Mouse (Mus musculus) cerebellum, postnatal 25 days (tissue): ENCODE measurements around the gene Unc119b.
"Not testable (repeated sequence)": the region's sequence is repeated elsewhere in the genome, so short reads cannot be mapped to it uniquely, and the experiment has no call there.

ENCODE experiments used
- DNase-seq, 2 experiments: peaks; one replicate each; pipeline ENCODE4 v3.0.0; 2021; ENCODE audit warnings: mixed read lengths in 2 of 2

Unc119b gene

GRCm38 (mm10) chr5:115129328-115129727, 5.4 kb downstream of the Unc119b start:
- DNase-seq = no peak

- DNase-seq = peak; percentile 50 to 64
Observed at GRCm38 (mm10) chr5:115127421-115128179, 7.2 kb downstream of the Unc119b start.

DNA sequence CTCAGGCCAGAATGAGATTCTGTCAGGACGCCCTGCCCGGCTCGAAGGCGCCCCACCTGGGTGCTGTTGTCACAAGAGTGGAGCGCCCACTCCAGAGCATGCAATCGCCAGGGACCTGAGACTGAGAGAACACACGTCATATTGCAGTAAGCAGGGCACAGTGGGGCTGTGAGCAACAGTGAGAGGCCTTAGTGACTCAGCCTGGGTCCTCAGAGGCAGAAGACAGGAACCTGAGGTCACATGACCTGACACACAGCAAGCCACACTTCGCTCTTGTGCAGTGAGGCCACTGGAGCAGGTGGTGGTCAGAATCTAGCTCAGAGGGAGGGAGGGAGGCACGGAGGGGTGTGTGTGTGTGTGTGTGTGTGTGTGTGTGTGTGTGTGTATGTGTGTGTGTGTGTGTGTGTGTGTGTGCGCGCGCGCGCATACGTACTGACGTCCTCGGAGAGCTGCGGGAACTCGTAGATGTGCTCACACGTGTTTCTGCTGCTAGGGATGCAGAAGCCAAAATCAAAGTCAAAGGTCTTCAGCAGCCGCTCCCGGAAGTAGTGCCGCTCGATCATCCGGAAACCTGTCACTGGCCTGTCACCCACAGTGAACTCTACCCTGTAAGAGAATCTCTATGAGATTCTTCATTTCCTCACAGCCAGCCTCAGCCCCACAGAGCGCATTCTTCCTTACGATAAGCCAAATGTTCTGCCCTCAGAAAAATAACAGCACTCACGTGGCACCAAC, 8.0 kb downstream of the Unc119b start:
- peak in 1 of 2 experiments; percentile 32 for DNase-seq

- peak; percentile 92 for DNase-seq
Observed at GRCm38 (mm10) chr5:115125211-115125871, 9.4 kb downstream of the Unc119b start.

DNA sequence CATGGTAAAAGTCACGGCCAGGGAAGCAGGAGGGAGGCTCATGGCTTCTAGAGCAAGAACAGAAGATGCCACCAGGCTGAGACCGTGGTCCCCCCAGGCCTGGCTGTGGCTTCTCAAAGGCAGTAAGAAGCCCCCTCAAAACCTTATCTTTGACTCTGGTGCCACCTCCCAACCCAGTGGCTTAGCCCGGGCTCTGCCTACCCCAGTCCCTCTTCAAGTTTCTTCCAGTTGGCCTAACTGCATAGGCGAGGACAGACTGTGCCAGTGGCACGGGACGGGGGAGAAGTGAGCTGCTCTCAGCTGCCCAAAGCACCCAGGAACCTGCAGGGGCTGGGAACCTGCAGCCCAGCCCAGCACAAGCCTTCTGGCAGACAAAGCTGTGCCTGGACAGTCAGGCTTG, 10.1 kb downstream of the Unc119b start:
- DNase-seq = no peak

GRCm38 (mm10) chr5:115120978-115121377, 13.8 kb downstream of the Unc119b start:
- DNase-seq = peak; percentile 62 to 76

- peak; percentile 61 to 71 for DNase-seq
Observed at GRCm38 (mm10) chr5:115118961-115119570, 15.7 kb downstream of the Unc119b start, which contains the start of gene Acads. TSS of gene Acads (minus strand) at chr5:115119346.

- no peak for DNase-seq
Observed at GRCm38 (mm10) chr5:115117467-115117866, 17.3 kb downstream of the Unc119b start.

DNA sequence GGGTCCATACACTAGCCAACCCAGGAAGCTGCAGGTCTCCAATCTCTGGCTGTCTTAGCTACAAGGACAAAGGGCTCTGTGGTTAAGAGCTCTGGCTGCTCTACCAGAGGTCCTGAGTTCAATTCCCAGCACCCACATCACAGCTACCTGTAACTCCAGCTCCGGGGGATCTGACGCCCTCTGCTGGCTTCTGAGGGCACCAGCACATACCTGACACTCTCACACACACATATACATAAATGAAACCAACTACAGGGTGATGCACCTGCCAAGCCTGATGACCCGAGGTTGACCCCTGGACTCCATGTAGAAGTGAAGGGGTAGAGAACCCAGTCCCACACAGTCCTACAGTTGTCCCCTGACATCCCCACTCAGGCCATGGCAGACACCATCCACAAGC, 18.3 kb downstream of the Unc119b start:
- DNase-seq = no peak

- no peak for DNase-seq
Observed at GRCm38 (mm10) chr5:115114501-115114900, 20.3 kb downstream of the Unc119b start.

GRCm38 (mm10) chr5:115113244-115113643, 21.5 kb downstream of the Unc119b start:
- DNase-seq = no peak

GRCm38 (mm10) chr5:115111156-115111555, 23.6 kb downstream of the Unc119b start:
- peak in 1 of 2 experiments; percentile 54 for DNase-seq

GRCm38 (mm10) chr5:115103253-115103652, 31.5 kb downstream of the Unc119b start:
- DNase-seq = not testable (repeated sequence)

GRCm38 (mm10) chr5:115102231-115102630, 32.5 kb downstream of the Unc119b start:
- DNase-seq = no peak

- no peak for DNase-seq
Observed at GRCm38 (mm10) chr5:115100473-115100872, 34.3 kb downstream of the Unc119b start.

- DNase-seq = no peak
Observed at GRCm38 (mm10) chr5:115099991-115100390, 34.8 kb downstream of the Unc119b start.

- no peak for DNase-seq
Observed at GRCm38 (mm10) chr5:115099530-115099929, 35.2 kb downstream of the Unc119b start.

DNA sequence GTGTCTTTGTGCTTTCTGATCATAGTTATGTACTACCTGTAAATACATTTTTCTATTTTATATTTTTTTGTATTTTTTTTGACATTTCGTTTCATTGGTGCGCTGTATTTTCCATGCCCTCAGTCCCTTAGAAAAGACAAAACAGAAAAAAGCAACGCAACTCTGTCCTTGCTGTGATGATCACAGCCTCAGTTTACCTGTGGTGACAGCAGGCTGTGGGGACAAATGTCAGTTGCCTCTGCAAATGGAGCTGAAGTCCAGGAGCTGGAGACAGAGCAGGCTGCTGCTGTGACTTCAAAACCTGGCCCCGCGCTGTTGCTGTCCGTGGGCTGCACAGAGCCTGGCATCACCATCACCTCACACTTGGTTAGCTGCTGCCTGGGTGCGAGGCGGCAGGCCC, 36.6 kb downstream of the Unc119b start, which contains the start of gene Gm10401:
Gene Gm10401, minus strand, starts transcription at position 101 of the 400 bp plus-strand sequence.
- DNase-seq = no peak

GRCm38 (mm10) chr5:115091776-115092175, 43.0 kb downstream of the Unc119b start:
- DNase-seq = no peak

DNA sequence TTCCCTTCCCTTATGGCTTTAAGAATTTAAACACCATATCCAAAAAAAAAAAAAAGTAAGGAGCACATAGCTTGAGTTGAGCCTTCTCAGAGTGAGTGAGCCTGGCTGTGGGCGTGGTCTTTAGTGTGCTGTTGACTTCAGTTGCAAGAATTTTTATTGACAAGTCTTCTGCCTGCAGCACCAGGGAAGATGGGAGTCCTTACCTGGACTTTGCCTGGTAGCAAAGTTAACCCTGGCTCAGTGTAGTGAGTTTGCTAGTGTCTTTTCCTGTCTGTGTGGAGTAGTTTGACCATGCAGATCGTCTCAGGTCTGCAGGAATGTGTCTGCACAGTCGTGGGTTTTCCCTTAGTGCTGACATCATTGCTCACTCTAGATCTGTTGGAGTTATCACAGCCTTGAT, 43.8 kb downstream of the Unc119b start:
- DNase-seq = no peak

GRCm38 (mm10) chr5:115089592-115090268, 45.0 kb downstream of the Unc119b start:
- DNase-seq = no peak

DNA sequence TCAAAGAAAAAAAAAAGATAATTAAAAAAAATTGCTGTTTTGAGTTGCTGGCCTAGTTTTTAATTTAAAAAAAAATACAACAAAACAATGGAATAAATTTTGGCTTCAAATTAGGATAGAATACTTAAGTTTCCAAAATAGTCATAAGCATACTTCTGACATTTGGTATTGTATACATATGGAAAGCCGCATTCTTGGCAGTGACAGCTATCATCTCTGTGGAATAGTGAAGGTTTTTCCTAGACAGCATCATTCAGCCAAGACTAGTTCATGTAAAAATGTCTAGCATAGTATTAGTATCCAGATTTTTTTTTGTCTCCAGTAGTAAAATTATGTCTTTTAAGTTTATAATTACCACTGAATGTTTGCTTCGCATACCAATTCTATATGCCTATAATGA, 49.1 kb downstream of the Unc119b start:
- no peak for DNase-seq
